8 mouse cellular contexts compared by ENCODE assay signal in the genomic region with DNA sequence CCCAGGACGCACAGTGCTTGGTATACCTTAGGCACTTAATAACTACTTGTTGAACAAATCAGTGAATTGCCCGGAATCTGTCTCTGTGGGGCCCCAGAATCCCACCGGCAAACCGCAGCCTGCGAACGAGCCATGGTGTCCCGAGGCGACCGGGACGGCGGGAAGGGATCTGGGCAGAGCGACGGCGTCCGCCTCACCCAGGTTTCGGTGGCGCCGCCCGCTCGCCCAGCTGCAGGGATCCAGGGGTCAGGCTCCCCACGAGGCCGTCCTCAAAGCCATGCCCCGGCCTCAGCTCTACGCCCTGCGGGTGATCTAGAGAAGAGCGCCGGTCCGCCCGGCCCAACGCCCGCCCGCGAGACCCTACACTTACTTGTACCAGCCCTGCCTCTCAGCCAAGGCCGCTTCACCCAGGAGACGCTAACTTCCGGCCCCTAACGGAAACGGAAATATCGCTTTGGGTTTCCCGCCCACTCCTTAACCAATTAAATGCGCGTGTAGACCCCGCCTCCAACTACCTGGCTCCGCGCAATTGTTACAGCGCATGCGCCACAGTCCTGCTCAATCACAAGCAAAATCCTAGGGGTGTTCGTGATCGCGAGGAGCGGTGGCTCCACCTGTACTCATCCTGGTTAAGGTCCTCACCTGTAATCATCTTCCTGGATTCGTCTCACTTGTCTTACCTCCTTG. TPM values are rescaled to one million over a fixed set of nuclear protein-coding genes. Genes with fewer than 3 reads are reported as not detected.
DNase-seq lines count a peak whose midpoint lies in the region; ATAC-seq and TF ChIP-seq lines count a peak whose summit lies in the region.

A gene (minus strand): TSS at position 433 of the 687 bp plus-strand sequence.

- peak; percentile 100 for DNase-seq in MEL (ENCODE audit: low read depth, low spot score)
- peak; percentile 96 to 97 for DNase-seq in cerebellum, adult 2 months
- peak; percentile 98 for DNase-seq in forebrain, postnatal 0 days
- peak; percentile 92 for DNase-seq in heart, postnatal 4 days
- DNase-seq in layer of hippocampus, adult 8-10 months (ENCODE audit: low spot score in 2 of 2): peak; percentile 94 to 96
- peak; percentile 91 for DNase-seq in ovary, adult 18-20 months (ENCODE audit: low spot score)
- peak; percentile 98 for DNase-seq in thymus, postnatal 0 days (ENCODE audit: low spot score)

- peak within 1 kb of the TSS; percentile 59 for H3K4me2 ChIP-seq in forebrain, postnatal 0 days (ENCODE audit: low read depth)
- peak within 1 kb of the TSS; percentile 85 for H3K4me2 ChIP-seq in lung, embryonic 15.5 days

- H3K27ac ChIP-seq in MEL (ENCODE audit: control insufficient read depth, low read depth, low read length): peak within 1 kb of the TSS; percentile 39
- peak within 1 kb of the TSS; percentile 72 for H3K27ac ChIP-seq in cerebellum, adult 2 months (ENCODE audit: insufficient read depth, low read length)
- H3K27ac ChIP-seq in forebrain, postnatal 0 days (ENCODE audit: low read depth, low read length): peak within 1 kb of the TSS; percentile 55; the same call in 1 of the 2 replicates
- peak within 1 kb of the TSS; percentile 54 for H3K27ac ChIP-seq in lung, embryonic 15.5 days

- peak in 1 of 2 experiments; percentile 99; a peak in 2 of 4 replicates for TF ChIP-seq POLR2A in MEL (IDR thresholded peaks at IDR 0.05; ENCODE audit: control insufficient read depth in 1 of 2, insufficient read depth in 1 of 2, low read depth in 1 of 2, low read length in 2 of 2, poor library complexity in 1 of 2)
- TF ChIP-seq POLR2A in cerebellum, adult 2 months (IDR thresholded peaks at IDR 0.05; ENCODE audit: borderline replicate concordance, insufficient read depth, low read length): peak; percentile 96; the same call in 1 of the 2 replicates

- H3K4me3 ChIP-seq in MEL (ENCODE audit: control insufficient read depth in 1 of 2, insufficient read depth in 1 of 2, low read depth in 2 of 2, low read length in 2 of 2): peak within 1 kb of the TSS; percentile 62 to 70
- peak within 1 kb of the TSS; percentile 87 for H3K4me3 ChIP-seq in cerebellum, adult 2 months (replicated peaks; ENCODE audit: insufficient read depth, low read depth, low read length)
- H3K4me3 ChIP-seq in forebrain, postnatal 0 days (ENCODE audit: low read depth, low read length): peak within 1 kb of the TSS; percentile 72
- peak within 1 kb of the TSS; percentile 76 for H3K4me3 ChIP-seq in lung, embryonic 15.5 days

- H3K79me2 ChIP-seq in MEL (ENCODE audit: control insufficient read depth, insufficient read depth, low read length, poor library complexity): peaks cover 13% of the 10 kb centered on the region

- no peaks in the 10 kb centered on the region for H3K9me3 ChIP-seq in MEL (replicated peaks; ENCODE audit: insufficient read depth, low read length)
- H3K9me3 ChIP-seq in forebrain, postnatal 0 days (ENCODE audit: low read length): no peaks in the 10 kb centered on the region
- H3K9me3 ChIP-seq in lung, embryonic 15.5 days: no peaks in the 10 kb centered on the region

- WGBS in cerebellum, adult 2 months: under 1% methylated on average over 52 of the region's 52 CpGs
- WGBS in forebrain, postnatal 0 days: under 1% methylated on average over 52 of the region's 52 CpGs
- WGBS in lung, embryonic 15.5 days: under 1% methylated on average over 52 of the region's 52 CpGs

- peak within 1 kb of the TSS; percentile 76 for H3K9ac ChIP-seq in MEL (ENCODE audit: control insufficient read depth, low read depth, low read length, poor library complexity, severe bottlenecking)
- H3K9ac ChIP-seq in forebrain, postnatal 0 days: peak within 1 kb of the TSS; percentile 77
- peak within 1 kb of the TSS; percentile 70 for H3K9ac ChIP-seq in lung, embryonic 15.5 days

- TF ChIP-seq EP300 in MEL (IDR thresholded peaks at IDR 0.05; ENCODE audit: low read depth in 1 of 2, low read length in 2 of 2): no peak

- ATAC-seq in forebrain, postnatal 0 days: peak; percentile 98
- peak; percentile 94 for ATAC-seq in lung, embryonic 15.5 days (ENCODE audit: borderline replicate concordance, extremely low read depth, low FRiP score, low TSS enrichment)

- no peak for TF ChIP-seq CTCF in MEL (IDR thresholded peaks at IDR 0.05 in 2 of 3, conservative IDR thresholded peaks at IDR 0.05 in 1 of 3; ENCODE audit: control insufficient read depth in 1 of 3, insufficient read depth in 1 of 3, low read depth in 2 of 3, low read length in 3 of 3, poor library complexity in 1 of 3, severe bottlenecking in 1 of 3)
- TF ChIP-seq CTCF in cerebellum, adult 2 months (IDR thresholded peaks at IDR 0.05; ENCODE audit: borderline replicate concordance, insufficient read depth, low read depth, low read length): no peak
- TF ChIP-seq CTCF in forebrain, postnatal 0 days (IDR thresholded peaks at IDR 0.05; ENCODE audit: low read depth): no peak

- H3K27me3 ChIP-seq in MEL (ENCODE audit: control insufficient read depth in 1 of 2, insufficient read depth in 2 of 2, low read length in 2 of 2): no peaks in the 10 kb centered on the region
- H3K27me3 ChIP-seq in cerebellum, adult 2 months (ENCODE audit: control insufficient read depth, insufficient read depth, low read length): no peaks in the 10 kb centered on the region
- H3K27me3 ChIP-seq in forebrain, postnatal 0 days (ENCODE audit: insufficient read depth, low read length): no peaks in the 10 kb centered on the region
- H3K27me3 ChIP-seq in lung, embryonic 15.5 days: no peaks in the 10 kb centered on the region

- peaks cover 3 to 19% of the 10 kb centered on the region in 2 experiments for H3K36me3 ChIP-seq in MEL (ENCODE audit: control insufficient read depth in 1 of 2, insufficient read depth in 2 of 2, low read length in 2 of 2)
- H3K36me3 ChIP-seq in forebrain, postnatal 0 days (ENCODE audit: insufficient read depth): peaks cover 18% of the 10 kb centered on the region
- peaks cover 17% of the 10 kb centered on the region for H3K36me3 ChIP-seq in lung, embryonic 15.5 days

- TF ChIP-seq RAD21 in MEL (IDR thresholded peaks at IDR 0.05; ENCODE audit: low read depth, low read length): no peak

- peaks cover 6 to 36% of the 10 kb centered on the region in 2 experiments for H3K4me1 ChIP-seq in MEL (ENCODE audit: control insufficient read depth in 1 of 2, insufficient read depth in 2 of 2, low read length in 2 of 2)
- H3K4me1 ChIP-seq in cerebellum, adult 2 months (ENCODE audit: control insufficient read depth, insufficient read depth, low read length): peaks cover 9% of the 10 kb centered on the region
- peaks cover 9% of the 10 kb centered on the region; the same call in 1 of the 2 replicates for H3K4me1 ChIP-seq in forebrain, postnatal 0 days (ENCODE audit: insufficient read depth)
- peaks cover 15% of the 10 kb centered on the region for H3K4me1 ChIP-seq in lung, embryonic 15.5 days

TF ChIP-seq in MEL, 35 proteins besides CTCF, POLR2A, EP300 and RAD21 (continues in another document):
- peak; percentile 99 for TF ChIP-seq POLR2AphosphoS2 (IDR thresholded peaks at IDR 0.05; ENCODE audit: low read length)
- TF ChIP-seq NELFE (IDR thresholded peaks at IDR 0.05; ENCODE audit: low read depth, low read length): peak; percentile 100
- no peak for TF ChIP-seq CHD2 (IDR thresholded peaks at IDR 0.05; ENCODE audit: low read length)
- no peak for TF ChIP-seq USF1 (IDR thresholded peaks at IDR 0.05; ENCODE audit: low read depth, low read length)
- TF ChIP-seq MAZ (IDR thresholded peaks at IDR 0.05; ENCODE audit: low read depth, low read length): peak; percentile 35; the same call in 1 of the 2 replicates
- peak; percentile 100 for TF ChIP-seq E2F4 (IDR thresholded peaks at IDR 0.05; ENCODE audit: borderline replicate concordance, low read depth, low read length)
- TF ChIP-seq POLR2AphosphoS5 (IDR thresholded peaks at IDR 0.05; ENCODE audit: borderline replicate concordance, low read depth, low read length): 0 out of 2 replicates have a peak, but pooled peaks have one; percentile 71
- peak; percentile 70; the same call in 1 of the 2 replicates for TF ChIP-seq UBTF (IDR thresholded peaks at IDR 0.05; ENCODE audit: borderline replicate concordance, insufficient read depth, low read depth, low read length)
- TF ChIP-seq NRF1 (IDR thresholded peaks at IDR 0.05; ENCODE audit: insufficient read depth, low read depth, low read length, poor library complexity, severe bottlenecking): peak; percentile 98; the same call in 1 of the 2 replicates
- TF ChIP-seq ZMIZ1 (IDR thresholded peaks at IDR 0.05; ENCODE audit: low read depth, low read length): peak; percentile 99
- TF ChIP-seq ELF1 (IDR thresholded peaks at IDR 0.05; ENCODE audit: low read depth, low read length): peak; percentile 93
- TF ChIP-seq ZKSCAN1 (IDR thresholded peaks at IDR 0.05; ENCODE audit: low read depth, low read length): no peak
- no peak for TF ChIP-seq SMC3 (IDR thresholded peaks at IDR 0.05; ENCODE audit: low read depth, low read length)
- peak; percentile 10; the same call in 1 of the 2 replicates for TF ChIP-seq GATA1 (IDR thresholded peaks at IDR 0.05; ENCODE audit: low read depth, low read length)
- TF ChIP-seq HCFC1 (IDR thresholded peaks at IDR 0.05; ENCODE audit: low read depth, low read length): peak; percentile 95
- TF ChIP-seq MYC (IDR thresholded peaks at IDR 0.05; ENCODE audit: low read depth, low read length): peak; percentile 67; the same call in 1 of the 2 replicates
- peak; percentile 98 for TF ChIP-seq SIN3A (IDR thresholded peaks at IDR 0.05; ENCODE audit: low read length)
- TF ChIP-seq TBP (IDR thresholded peaks at IDR 0.05; ENCODE audit: low read depth, low read length): peak; percentile 94
- TF ChIP-seq TCF12 (IDR thresholded peaks at IDR 0.05; ENCODE audit: low read depth, low read length): peak; percentile 58
- no peak for TF ChIP-seq MAFK (IDR thresholded peaks at IDR 0.05; ENCODE audit: borderline replicate concordance, low read depth, low read length)
- TF ChIP-seq GABPA (IDR thresholded peaks at IDR 0.05; ENCODE audit: low read depth, low read length): no peak
- TF ChIP-seq MEF2A (IDR thresholded peaks at IDR 0.05; ENCODE audit: extremely low read depth, insufficient replicate concordance, low read depth, low read length, poor library complexity, severe bottlenecking): no peak

RNA-seq across cellular contexts. Expression of the gene that starts here (rescaled TPM):
- total RNA-seq in MEL (2012; rRNA removed): 390 and 421 TPM in 2 replicates
- polyA plus RNA-seq in MEL (2012; ENCODE audit: insufficient read depth in 1 of 2, insufficient read length in 2 of 2, low read depth in 1 of 2, low replicate concordance in 2 of 2, missing spikeins in 1 of 2): 100 to 1,000 TPM in 1 of 2 experiments, not detected in 1; 505 TPM
- polyA plus RNA-seq in cerebellum, adult 2 months (2012; rRNA removed): 125 and 130 TPM in 2 replicates
- total RNA-seq in forebrain, postnatal 0 days (2014; rRNA removed): 122 and 137 TPM in 2 replicates
- polyA plus RNA-seq in forebrain, postnatal 0 days (2015; fragmentation: Nextera tagmentation; extraction: Ambion mirVana): 165 and 170 TPM in 2 replicates
- total RNA-seq in heart, postnatal 4 days (2021): 10 to 100 TPM; 60.1 to 63.4 TPM
- total RNA-seq in layer of hippocampus, adult 8-10 months (2022): 10 to 100 TPM; 55.4 to 61.7 (median 59.4) TPM
- polyA plus RNA-seq in lung, embryonic 15.5 days (2015; fragmentation: Nextera tagmentation; extraction: Ambion mirVana): 196 and 210 TPM in 2 replicates
- polyA plus RNA-seq in thymus, postnatal 0 days (2015; fragmentation: Nextera tagmentation; extraction: Ambion mirVana): 174 and 178 TPM in 2 replicates

Comparison
In these comparisons a context has a peak if more than half of its experiments do, and no peak if none do; other contexts are left out.
1. Peak in every context shown above with its lines: DNase-seq, ATAC-seq, H3K4me3 ChIP-seq and H3K27ac ChIP-seq.